ENCODE assay signal across 27 mouse cellular contexts in genomic region chr14:80522536-80522935, GRCm38 (mm10).
"Had no signal": no experiment of that assay in that cellular context is flagged by ENCODE, and none has a peak within 500 bp of the region (broad histone marks: within the 10 kb centered on the region; RNA-seq: fewer than 3 reads in every experiment).

No protein-coding gene starts in this region.

- H3K4me1 ChIP-seq: heart, embryonic 13.5 days; heart, embryonic 15.5 days; hindbrain, embryonic 13.5 days; hindbrain, embryonic 15.5 days; kidney, embryonic 15.5 days; limb, embryonic 13.5 days; liver, embryonic 12.5 days had no signal

- DNase-seq: gastrocnemius, postnatal 14 days; gastrocnemius, postnatal 36 days; heart, adult 11 months; heart, adult 2 months; heart, postnatal 14 days; heart, postnatal 36 days; kidney, adult 11 months; kidney, adult 2 months; kidney, adult 9 months; kidney, postnatal 14 days; kidney, postnatal 36 days; layer of hippocampus, adult 9-11 months; layer of hippocampus, postnatal 36 days; left cerebral cortex, postnatal 4 days had no signal

- H3K9ac ChIP-seq: heart, embryonic 13.5 days; heart, embryonic 15.5 days; hindbrain, embryonic 13.5 days; hindbrain, embryonic 15.5 days; kidney, embryonic 15.5 days; limb, embryonic 13.5 days; limb, embryonic 15.5 days; liver, embryonic 12.5 days; liver, embryonic 14.5 days had no signal

- H3K36me3 ChIP-seq: heart, embryonic 13.5 days; heart, embryonic 15.5 days; hindbrain, embryonic 13.5 days; hindbrain, embryonic 15.5 days; kidney, embryonic 15.5 days; limb, embryonic 13.5 days; limb, embryonic 15.5 days; liver, embryonic 12.5 days had no signal

- H3K27me3 ChIP-seq: heart, embryonic 13.5 days; heart, embryonic 15.5 days; hindbrain, embryonic 13.5 days; hindbrain, embryonic 15.5 days; kidney, embryonic 15.5 days; limb, embryonic 13.5 days; limb, embryonic 15.5 days; liver, embryonic 12.5 days had no signal

- H3K4me2 ChIP-seq: heart, embryonic 11.5 days; heart, embryonic 13.5 days; heart, embryonic 15.5 days; hindbrain, embryonic 13.5 days; hindbrain, embryonic 15.5 days; kidney, embryonic 15.5 days; limb, embryonic 13.5 days; limb, embryonic 15.5 days; liver, embryonic 12.5 days had no signal

- H3K27ac ChIP-seq: heart, adult 2 months; heart, embryonic 13.5 days; heart, embryonic 15.5 days; hindbrain, embryonic 13.5 days; hindbrain, embryonic 15.5 days; hindbrain, postnatal 0 days; kidney, embryonic 15.5 days; kidney, postnatal 0 days; limb, embryonic 13.5 days; limb, embryonic 15.5 days; liver, embryonic 12.5 days; liver, embryonic 14.5 days had no signal

- ATAC-seq: hindbrain, postnatal 0 days; intestine, embryonic 16.5 days; liver, embryonic 12.5 days had no signal

- H3K4me3 ChIP-seq: heart, adult 2 months; heart, embryonic 13.5 days; heart, embryonic 15.5 days; hindbrain, embryonic 13.5 days; hindbrain, embryonic 15.5 days; kidney, embryonic 15.5 days; limb, embryonic 13.5 days; limb, embryonic 15.5 days; liver, embryonic 12.5 days had no signal

- H3K9me3 ChIP-seq: heart, embryonic 13.5 days; heart, embryonic 15.5 days; hindbrain, embryonic 13.5 days; hindbrain, embryonic 15.5 days; kidney, embryonic 15.5 days; limb, embryonic 13.5 days; limb, embryonic 15.5 days; liver, embryonic 12.5 days had no signal
